Mouse (Mus musculus) brain, embryonic 14.5 days (tissue): ENCODE data around the gene Ppara.

Source experiments
- CTCF ChIP-seq: fragments of 200-500 bp; IDR thresholded peaks from 2 replicates; pipeline ENCODE4 v1.5.1; 2012; ENCODE audit warnings: inconsistent platforms, mild to moderate bottlenecking, moderate library complexity, borderline replicate concordance; ENCODE audit not compliant: insufficient read depth, insufficient read length; ENCODE audit errors: extremely low read depth
- POLR2A ChIP-seq: fragments of 200-500 bp; IDR thresholded peaks from 2 replicates; pipeline ENCODE4 v1.6.1; 2012; ENCODE audit warnings: mild to moderate bottlenecking, inconsistent platforms, borderline replicate concordance; ENCODE audit not compliant: poor library complexity, insufficient read depth, insufficient read length, severe bottlenecking; ENCODE audit errors: extremely low read depth

DNA sequence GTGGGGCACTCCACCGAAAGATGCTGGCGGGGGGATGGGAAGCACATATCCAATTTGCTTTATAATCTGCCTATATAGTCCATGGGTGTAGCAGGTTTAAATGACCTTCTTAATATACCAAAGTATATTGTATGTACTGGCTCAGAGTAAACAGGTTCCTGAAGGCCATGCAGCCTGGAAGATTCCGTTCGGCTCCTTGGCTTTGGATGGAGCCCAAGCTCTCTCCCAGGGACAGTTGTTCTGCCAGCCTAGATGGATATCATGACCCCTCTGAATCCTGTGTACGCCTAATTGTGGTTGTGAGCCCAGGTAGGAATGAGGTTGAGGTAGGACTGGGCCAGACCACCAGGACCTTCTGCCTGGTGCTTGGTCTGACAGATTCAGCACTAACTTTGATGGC is 43.9 kb upstream of the Ppara start:
- no peak for TF ChIP-seq CTCF
- TF ChIP-seq POLR2A, result no peak
